Mouse (Mus musculus) liver, adult (tissue): ENCODE measurements around the gene Shh.

ENCODE experiments used
- GATA4 ChIP-seq: IDR thresholded peaks from 2 replicates; pipeline ENCODE4 v1.6.1; 2014; ENCODE audit warnings: mild to moderate bottlenecking, low read length; ENCODE audit not compliant: insufficient replicate concordance

Shh gene

GRCm38 (mm10) chr5:28462741-28463590 lies 4.1 kb downstream of the Shh start:
- TF ChIP-seq GATA4, result no peak

- no peak for TF ChIP-seq GATA4
Measured at GRCm38 (mm10) chr5:28461376-28461775, 5.7 kb downstream of the Shh start.

- no peak for TF ChIP-seq GATA4
Measured at GRCm38 (mm10) chr5:28460556-28461350, 6.3 kb downstream of the Shh start.

- TF ChIP-seq GATA4, result no peak
Measured at GRCm38 (mm10) chr5:28459456-28460225, 7.4 kb downstream of the Shh start.

- no peak for TF ChIP-seq GATA4
Measured at GRCm38 (mm10) chr5:28458821-28459240, 8.2 kb downstream of the Shh start.

- TF ChIP-seq GATA4, result no peak
Measured at GRCm38 (mm10) chr5:28457921-28458641, 9.0 kb downstream of the Shh start.

- TF ChIP-seq GATA4, result no peak
Measured at GRCm38 (mm10) chr5:28456366-28456765, 10.7 kb downstream of the Shh start.

GRCm38 (mm10) chr5:28455721-28456120 lies 11.3 kb downstream of the Shh start:
- TF ChIP-seq GATA4, result no peak

- no peak for TF ChIP-seq GATA4
Measured at GRCm38 (mm10) chr5:28454546-28454945, 12.5 kb downstream of the Shh start.

GRCm38 (mm10) chr5:28453523-28453922 lies 13.5 kb downstream of the Shh start:
- TF ChIP-seq GATA4, result no peak

GRCm38 (mm10) chr5:28453086-28453485 lies 14.0 kb downstream of the Shh start:
- no peak for TF ChIP-seq GATA4

- no peak for TF ChIP-seq GATA4
Measured at GRCm38 (mm10) chr5:28451053-28451638, 15.9 kb downstream of the Shh start.

GRCm38 (mm10) chr5:28450126-28450890 lies 16.7 kb downstream of the Shh start:
- TF ChIP-seq GATA4, result no peak

GRCm38 (mm10) chr5:28425926-28426325 lies 41.1 kb downstream of the Shh start:
- TF ChIP-seq GATA4, result no peak
